Mouse (Mus musculus) frontal cortex, adult (tissue): ENCODE results near the gene Dpf2.
"Not testable (repeated sequence)": the region's sequence is repeated elsewhere in the genome, so short reads cannot be mapped to it uniquely, and the experiment has no call there.

Source experiments
- ATAC-seq: cut with Nextera tagmentation; 2 replicates; pipeline ENCODE4 v1.9.2; 2017; ENCODE audit warnings: mild to moderate bottlenecking, moderate library complexity, mixed read lengths; ENCODE audit not compliant: low TSS enrichment

The Dpf2 gene

DNA sequence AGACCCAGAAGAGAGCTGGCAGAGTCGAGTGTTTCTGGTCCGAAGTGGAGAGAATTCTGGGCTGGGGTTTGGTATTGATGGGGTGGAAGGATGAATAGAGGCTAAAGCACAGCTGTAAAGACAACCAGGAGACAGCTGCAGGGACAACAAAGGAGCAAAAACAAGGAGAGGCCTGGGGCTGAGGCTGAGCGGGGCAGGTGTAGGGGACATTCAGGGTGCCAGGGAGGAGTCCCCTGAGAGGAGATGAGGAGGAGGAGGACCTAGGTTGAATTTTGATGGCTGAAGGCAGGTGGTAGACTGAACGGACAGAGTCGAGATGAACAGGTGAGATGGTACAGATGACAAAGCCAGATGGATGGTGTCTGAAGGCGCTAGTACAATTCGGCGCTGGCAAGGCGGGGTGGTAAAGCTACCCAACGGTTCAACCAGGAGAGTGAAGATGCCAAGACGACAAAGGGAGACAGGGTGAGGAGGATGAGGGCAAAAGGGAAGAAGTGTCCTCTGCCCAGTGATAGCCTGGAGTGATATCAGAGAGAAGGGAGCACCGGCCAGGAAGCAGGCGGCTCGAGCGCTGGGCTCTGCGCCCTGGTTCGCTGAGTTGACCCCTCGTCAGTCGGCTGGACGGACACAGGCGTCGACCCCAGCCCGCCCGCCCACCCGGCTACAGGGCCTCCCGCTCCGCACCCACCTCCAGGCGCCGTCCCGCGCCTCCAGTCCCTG is 19.4 kb downstream of the Dpf2 start:
- ATAC-seq, result no peak

- no peak for ATAC-seq
Measured at GRCm38 (mm10) chr19:5892735-5893134, 20.1 kb downstream of the Dpf2 start.

DNA sequence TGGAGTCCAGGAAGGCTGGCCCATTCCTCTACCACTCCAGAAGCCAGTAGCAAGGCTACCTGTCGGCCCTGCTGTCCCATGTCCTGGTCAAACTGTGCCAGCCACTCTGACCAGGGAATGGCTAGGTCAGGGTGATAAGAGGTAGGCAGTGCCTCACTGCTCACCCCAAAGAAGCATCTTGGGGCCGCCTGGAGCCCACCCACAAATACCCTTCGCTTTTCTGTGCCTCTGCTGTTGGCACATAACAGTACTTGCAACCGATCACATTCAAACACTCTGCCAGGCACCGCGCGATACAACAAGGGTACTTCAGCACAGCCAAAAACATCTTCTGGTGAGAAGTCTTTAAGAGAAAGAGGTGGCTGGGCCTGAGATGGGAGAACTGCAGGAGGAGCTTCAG is 20.5 kb downstream of the Dpf2 start:
- ATAC-seq, result no peak

GRCm38 (mm10) chr19:5891521-5892258 is 21.1 kb downstream of the Dpf2 start:
- no peak for ATAC-seq

GRCm38 (mm10) chr19:5889211-5889610 is 23.6 kb downstream of the Dpf2 start:
- ATAC-seq, result no peak

DNA sequence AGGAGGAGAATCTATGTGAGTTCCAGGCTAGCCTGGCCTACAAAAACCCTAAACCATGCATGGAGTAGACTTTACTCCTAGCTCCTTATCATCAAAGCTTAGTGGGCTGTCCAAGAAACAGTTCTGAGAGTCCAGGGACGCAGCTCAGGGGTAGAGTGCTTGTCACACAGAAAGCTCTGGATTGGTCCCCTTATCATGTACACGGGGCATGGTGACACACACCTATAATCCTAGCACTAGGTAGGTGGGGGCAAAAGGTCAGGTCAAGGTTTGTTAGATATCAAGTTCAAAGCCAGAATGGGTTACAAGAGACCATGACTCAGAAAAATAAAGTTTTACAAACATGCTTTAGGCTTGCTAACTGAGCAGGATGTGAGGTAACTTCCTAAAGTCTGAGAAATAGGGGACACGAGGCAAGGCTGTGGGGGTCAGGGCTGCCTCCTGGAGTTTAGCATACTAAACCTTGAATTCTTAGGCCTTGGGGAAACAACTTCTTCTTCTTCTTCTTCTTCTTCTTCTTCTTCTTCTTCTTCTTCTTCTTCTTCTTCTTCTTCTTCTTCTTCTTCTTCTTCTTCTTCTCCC is 25.5 kb downstream of the Dpf2 start:
- no peak for ATAC-seq

GRCm38 (mm10) chr19:5885838-5886237 is 27.0 kb downstream of the Dpf2 start:
- ATAC-seq, result no peak

- ATAC-seq, result no peak
Measured at GRCm38 (mm10) chr19:5883935-5884334, 28.9 kb downstream of the Dpf2 start.

GRCm38 (mm10) chr19:5882079-5882478 is 30.7 kb downstream of the Dpf2 start:
- not testable (repeated sequence) for ATAC-seq

- ATAC-seq, result no peak
Measured at GRCm38 (mm10) chr19:5881155-5881554, 31.7 kb downstream of the Dpf2 start.

GRCm38 (mm10) chr19:5879735-5880134 is 33.1 kb downstream of the Dpf2 start:
- ATAC-seq, result no peak

DNA sequence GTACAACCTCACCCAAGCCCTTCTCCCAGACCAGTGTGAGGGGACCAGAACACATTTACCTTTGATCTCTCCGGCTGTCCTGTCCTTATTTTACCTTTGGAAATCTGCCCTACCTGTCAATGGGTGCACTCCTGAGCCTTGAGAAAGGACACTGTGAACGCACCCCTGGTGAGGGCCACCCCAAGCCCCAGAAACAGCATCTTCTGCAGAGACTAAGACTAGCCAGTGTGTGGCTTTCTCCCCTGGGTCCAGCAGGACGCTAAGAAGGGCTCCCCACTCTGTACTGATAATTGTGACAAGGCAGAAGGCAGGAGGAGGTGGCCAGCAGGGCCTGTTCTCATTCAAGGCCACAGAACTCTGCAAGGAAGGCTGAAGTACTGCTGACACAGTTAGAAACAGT is 33.9 kb downstream of the Dpf2 start:
- no peak for ATAC-seq

- ATAC-seq, result no peak
Measured at GRCm38 (mm10) chr19:5878362-5878722, 34.5 kb downstream of the Dpf2 start.

DNA sequence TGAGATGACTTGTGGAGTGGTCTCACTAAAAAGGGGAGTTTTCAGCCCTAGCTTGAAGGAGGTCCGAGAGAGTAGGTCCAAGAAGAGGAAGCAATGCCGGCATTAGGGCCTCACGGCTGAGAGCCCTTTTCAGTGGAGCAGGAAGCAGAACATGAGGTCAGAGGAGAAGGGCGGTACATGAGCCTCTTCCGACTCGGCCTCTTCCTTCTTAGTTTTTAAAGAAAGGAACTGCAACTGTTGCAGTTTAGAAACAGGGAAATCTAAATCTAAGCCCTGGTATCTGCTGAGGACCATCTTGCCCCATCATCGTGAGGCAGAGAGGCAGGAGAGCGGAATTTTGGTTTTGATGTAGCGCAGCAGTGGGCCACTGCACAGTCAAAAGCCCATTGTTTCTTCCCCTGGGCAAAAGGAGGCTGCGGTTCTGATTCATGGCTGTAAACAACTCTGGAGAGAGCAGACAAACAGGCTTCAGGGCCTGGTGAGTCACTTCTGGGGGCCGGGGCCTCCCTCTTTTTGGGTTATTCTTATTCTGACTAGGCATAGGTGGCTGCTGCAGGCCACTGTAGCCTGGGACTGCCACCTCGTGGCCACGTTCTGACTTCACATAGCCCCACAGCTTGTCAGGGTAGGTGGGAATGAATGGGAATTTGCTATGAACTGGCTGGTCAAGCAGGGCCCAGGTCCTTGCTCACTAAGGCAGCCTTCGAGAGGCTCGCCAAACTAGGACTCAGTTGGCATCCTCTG is 35.0 kb downstream of the Dpf2 start, which contains the start of gene Slc25a45:
Gene Slc25a45 (plus strand): TSS at position 191 of the 744 bp plus-strand sequence.
- ATAC-seq, result peak; percentile 73

- ATAC-seq, result peak; percentile 93
Measured at GRCm38 (mm10) chr19:5874969-5875480, 37.8 kb downstream of the Dpf2 start, which contains the start of gene Frmd8. Frmd8 (minus strand) TSS chr19:5875274.

- ATAC-seq, result no peak
Measured at GRCm38 (mm10) chr19:5874391-5874968, 38.3 kb downstream of the Dpf2 start.

DNA sequence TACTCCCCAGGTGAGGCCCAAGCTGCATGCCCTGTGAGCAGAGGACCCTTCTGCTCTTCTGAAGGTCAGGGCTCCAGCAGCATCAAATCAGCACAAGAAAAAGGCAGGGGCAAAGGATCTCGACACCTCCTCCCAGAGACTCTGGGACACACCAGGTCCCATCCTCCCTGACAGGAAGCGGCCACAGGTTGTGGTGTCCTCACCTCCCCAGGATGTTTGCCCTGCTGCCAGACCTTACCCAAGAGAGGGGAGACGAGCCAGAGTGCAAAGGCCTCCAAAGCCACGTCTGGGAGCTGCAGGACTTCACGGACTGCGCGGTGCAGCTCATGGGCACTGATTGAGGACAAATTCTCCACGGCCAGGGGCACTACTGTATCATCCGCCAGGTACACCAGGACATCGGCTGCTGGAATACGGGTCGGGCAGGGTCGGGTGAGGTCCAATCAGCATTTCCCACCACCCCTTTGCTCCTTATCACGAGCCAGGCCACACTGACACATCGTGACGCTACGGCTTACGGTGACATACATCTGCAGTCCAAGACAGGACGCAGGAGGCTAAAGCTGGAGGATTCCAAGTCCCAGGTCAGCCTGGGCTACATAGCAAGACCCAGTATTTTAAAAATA is 39.8 kb downstream of the Dpf2 start:
- no peak for ATAC-seq

- ATAC-seq, result no peak
Measured at GRCm38 (mm10) chr19:5872528-5872927, 40.3 kb downstream of the Dpf2 start.

DNA sequence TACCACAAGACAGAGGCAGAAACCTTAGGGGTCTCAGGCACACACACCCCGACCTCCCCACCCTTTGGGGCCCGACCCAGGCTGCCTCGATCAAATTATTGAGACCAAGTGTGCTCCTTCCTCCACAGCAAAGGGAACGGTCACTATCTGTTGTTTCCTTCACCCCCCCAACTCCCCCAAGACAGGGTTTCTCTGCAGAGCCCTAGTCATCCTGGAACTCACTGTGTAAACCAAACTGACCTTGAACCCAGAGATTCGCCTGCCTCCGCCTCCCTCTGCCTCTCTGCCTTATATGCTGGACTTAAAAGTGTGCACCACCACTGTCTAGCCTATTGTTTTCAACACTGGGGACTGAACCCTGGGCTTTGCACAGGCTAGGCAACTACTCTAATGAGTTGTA is 41.1 kb downstream of the Dpf2 start:
- ATAC-seq, result no peak

DNA sequence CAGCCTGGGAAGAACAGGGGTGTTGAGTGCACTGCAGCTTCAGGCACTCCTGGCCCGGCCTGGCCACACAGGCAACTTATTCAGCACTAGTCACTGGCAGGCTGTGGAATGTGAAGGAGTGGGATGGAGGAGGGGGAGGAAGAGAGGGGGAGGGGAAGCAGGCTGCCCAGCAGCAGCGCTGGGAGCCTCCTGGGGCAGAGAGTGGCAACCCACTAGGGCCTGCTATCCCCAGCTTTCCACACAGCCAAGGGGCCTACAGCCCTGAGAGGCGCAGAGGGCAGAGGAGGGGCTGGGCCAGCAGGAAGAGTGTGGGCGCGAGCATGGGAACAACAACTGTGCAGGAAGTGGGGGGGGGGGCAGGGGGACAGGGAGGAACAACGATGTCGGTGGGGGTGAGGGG is 41.5 kb downstream of the Dpf2 start:
- ATAC-seq, result no peak

DNA sequence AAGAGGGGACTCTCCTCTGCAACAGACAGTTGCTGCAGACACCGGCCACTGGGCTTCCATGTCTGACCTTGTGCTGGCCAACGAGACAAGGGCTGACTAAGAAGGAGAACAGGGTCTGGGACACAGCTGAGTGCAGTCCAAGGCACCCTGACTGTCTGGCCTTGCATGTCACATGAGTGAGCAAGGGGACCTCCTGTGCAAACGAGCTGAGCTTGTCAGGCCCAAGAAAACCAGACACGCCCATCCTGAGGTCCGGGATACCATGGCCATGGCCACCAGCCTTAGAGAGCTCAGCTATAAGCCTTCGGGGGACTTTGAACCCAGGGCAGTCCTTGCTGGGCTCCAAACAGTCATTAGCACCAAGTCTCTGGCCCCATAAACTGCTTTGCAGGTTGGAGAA is 44.7 kb downstream of the Dpf2 start:
- ATAC-seq, result no peak
